Mouse (Mus musculus): ENCODE data around the gene Rbm20. TPM values are rescaled to one million over a fixed set of nuclear protein-coding genes. Genes with fewer than 3 reads are reported as not detected.
A peak's percentile ranks its signal among the peaks of the same experiment; 100 is the strongest.

The Rbm20 gene
- total and polyA plus RNA-seq, 3 experiments: 0.36 to 2.6 (median 2.3) TPM

DNA sequence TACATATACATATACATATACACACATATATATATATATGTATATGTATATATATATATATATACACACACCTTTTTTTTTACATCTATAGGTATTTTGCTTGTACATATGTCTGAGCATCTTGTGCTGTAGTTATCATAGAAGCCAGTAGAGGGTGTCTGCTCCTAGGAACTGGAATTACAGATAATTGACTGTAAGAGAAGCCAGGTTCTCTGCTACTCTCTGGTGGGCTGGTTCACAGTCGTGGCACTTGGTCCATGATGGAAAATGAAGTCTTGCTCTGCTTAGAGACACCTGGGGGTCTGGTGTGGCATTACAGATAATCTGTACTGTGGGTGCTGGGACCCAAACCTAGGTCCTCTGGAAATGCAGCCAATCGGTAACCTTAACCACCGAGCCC lies 64.8 kb downstream of the Rbm20 start:
- H3K4me1 ChIP-seq (ENCODE audit: insufficient read depth, low read depth, low read length): peaks cover 5% of the 10 kb centered on the region
- TF ChIP-seq CTCF (IDR thresholded peaks at IDR 0.05; ENCODE audit: low read depth, low read length) (peak; percentile 22; the same call in 1 of the 2 replicates), GATA2 (IDR thresholded peaks at IDR 0.05; ENCODE audit: borderline replicate concordance, low read depth, low read length) (no peak), TAL1 (conservative IDR thresholded peaks at IDR 0.05; ENCODE audit: low read depth, low read length) (no peak)
- no peak overlapping the region for H3K4me3 ChIP-seq (ENCODE audit: low read depth, low read length)
- H3K27me3 ChIP-seq (ENCODE audit: insufficient read depth, low read length): peaks cover 34% of the 10 kb centered on the region
- H3K9me3 ChIP-seq (replicated peaks): no peaks in the 10 kb centered on the region
- ATAC-seq (ENCODE audit: extremely low read depth, insufficient number of reproducible peaks, low FRiP score, poor library complexity, severe bottlenecking) (no peak), DNase-seq (ENCODE audit: low spot score) (no peak)
- no peaks in the 10 kb centered on the region for H3K36me3 ChIP-seq (replicated peaks)

DNA sequence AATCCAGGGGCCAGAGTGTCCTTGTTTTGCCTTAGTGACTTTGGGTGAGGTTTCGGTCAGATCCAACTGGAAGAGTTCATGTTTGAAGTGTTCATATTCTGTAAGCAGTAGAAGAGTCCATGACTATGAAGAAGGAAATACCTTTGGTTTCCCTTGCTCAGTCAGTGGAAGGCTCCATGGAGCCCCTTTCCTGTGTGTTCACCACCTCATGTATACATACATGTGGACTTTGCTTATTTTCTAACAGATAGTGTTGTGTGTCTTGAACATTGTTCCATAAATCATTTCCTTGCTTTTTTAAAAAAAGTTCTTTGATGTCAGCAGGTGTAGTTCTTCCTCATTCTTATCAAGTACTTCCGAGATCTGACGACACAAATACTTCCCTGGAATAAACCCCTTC lies 68.2 kb downstream of the Rbm20 start:
- ATAC-seq (ENCODE audit: extremely low read depth, insufficient number of reproducible peaks, low FRiP score, poor library complexity, severe bottlenecking): no peak
- TF ChIP-seq GATA1 (IDR thresholded peaks at IDR 0.05; ENCODE audit: borderline replicate concordance, low read length) (no peak), CTCF (IDR thresholded peaks at IDR 0.05; ENCODE audit: low read depth, low read length) (no peak), POLR2AphosphoS5 (IDR thresholded peaks at IDR 0.05; ENCODE audit: insufficient replicate concordance, low read depth, low read length) (no peak), TAL1 (conservative IDR thresholded peaks at IDR 0.05; ENCODE audit: low read depth, low read length) (no peak), GATA2 (IDR thresholded peaks at IDR 0.05; ENCODE audit: borderline replicate concordance, low read depth, low read length) (no peak)
- Histone ChIP-seq H3K27me3 (ENCODE audit: insufficient read depth, low read length) (peaks cover 24% of the 10 kb centered on the region), H3K4me1 (ENCODE audit: insufficient read depth, low read depth, low read length) (peaks cover 5% of the 10 kb centered on the region), H3K36me3 (replicated peaks) (no peaks in the 10 kb centered on the region), H3K9me3 (replicated peaks) (peaks cover 3% of the 10 kb centered on the region; the same call in 1 of the 2 replicates), H3K4me3 (ENCODE audit: low read depth, low read length) (no peak overlapping the region)
- no peak for DNase-seq (ENCODE audit: low spot score)

DNA sequence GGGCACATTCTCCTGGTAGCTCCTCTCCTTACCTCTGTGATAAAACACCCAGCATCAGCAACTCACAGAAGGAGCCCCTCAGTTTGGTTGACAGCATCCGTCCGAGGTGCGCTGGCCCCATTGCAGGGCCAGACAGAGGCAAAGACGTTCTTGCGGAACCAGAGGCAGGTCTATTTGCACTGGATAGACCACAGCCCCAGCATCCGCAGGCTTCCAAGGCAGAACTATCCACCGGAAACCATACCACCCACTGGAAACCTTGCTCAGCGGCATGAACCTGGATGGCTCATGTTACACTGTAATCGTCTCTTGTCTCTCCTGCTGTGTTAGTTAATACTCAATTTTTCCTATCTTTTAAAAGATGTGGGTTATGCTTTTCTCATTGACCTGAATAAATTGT lies 69.0 kb downstream of the Rbm20 start:
- TF ChIP-seq CTCF (IDR thresholded peaks at IDR 0.05; ENCODE audit: low read depth, low read length) (no peak), POLR2AphosphoS5 (IDR thresholded peaks at IDR 0.05; ENCODE audit: insufficient replicate concordance, low read depth, low read length) (no peak), GATA1 (IDR thresholded peaks at IDR 0.05; ENCODE audit: borderline replicate concordance, low read length) (no peak), TAL1 (conservative IDR thresholded peaks at IDR 0.05; ENCODE audit: low read depth, low read length) (no peak), GATA2 (IDR thresholded peaks at IDR 0.05; ENCODE audit: borderline replicate concordance, low read depth, low read length) (no peak)
- Histone ChIP-seq H3K9me3 (replicated peaks) (peaks cover 3% of the 10 kb centered on the region; the same call in 1 of the 2 replicates), H3K4me1 (ENCODE audit: insufficient read depth, low read depth, low read length) (peaks cover 7% of the 10 kb centered on the region), H3K27me3 (ENCODE audit: insufficient read depth, low read length) (peaks cover 20% of the 10 kb centered on the region), H3K36me3 (replicated peaks) (no peaks in the 10 kb centered on the region), H3K4me3 (ENCODE audit: low read depth, low read length) (no peak overlapping the region)
- DNase-seq (ENCODE audit: low spot score) (no peak), ATAC-seq (ENCODE audit: extremely low read depth, insufficient number of reproducible peaks, low FRiP score, poor library complexity, severe bottlenecking) (no peak)

DNA sequence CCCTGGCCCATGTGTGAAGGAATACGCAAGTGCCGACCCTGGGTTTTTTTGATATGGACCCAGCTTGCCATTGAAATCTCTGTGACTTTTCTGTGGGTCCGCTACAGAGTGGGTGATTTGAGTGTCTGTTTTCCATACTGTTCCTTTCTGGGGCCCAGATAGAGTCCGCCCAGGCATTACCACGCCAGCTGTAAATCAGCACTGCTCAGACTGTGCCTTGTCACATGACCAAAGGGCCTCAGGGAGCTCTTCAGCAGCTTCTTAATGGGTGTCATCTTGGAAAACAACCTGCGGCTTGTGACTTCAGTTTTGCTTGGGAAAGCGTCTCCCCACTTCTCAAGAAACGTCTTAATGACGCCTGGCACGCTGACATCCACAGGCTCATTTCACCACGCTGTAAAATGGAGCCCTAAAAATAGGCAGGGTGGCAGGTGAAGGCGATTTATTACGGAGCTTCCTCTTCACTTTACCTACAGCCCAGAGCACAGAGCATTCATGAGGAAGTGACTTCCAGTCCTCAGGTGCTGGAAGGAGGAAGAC lies 71.2 kb downstream of the Rbm20 start:
- no peak for DNase-seq (ENCODE audit: low spot score)
- no peak overlapping the region for H3K4me3 ChIP-seq (ENCODE audit: low read depth, low read length)
- ATAC-seq (ENCODE audit: extremely low read depth, insufficient number of reproducible peaks, low FRiP score, poor library complexity, severe bottlenecking): no peak
- H3K4me1 ChIP-seq (ENCODE audit: insufficient read depth, low read depth, low read length): peaks cover 7% of the 10 kb centered on the region; the same call in 1 of the 2 replicates
- H3K27me3 ChIP-seq (ENCODE audit: insufficient read depth, low read length): peaks cover 26% of the 10 kb centered on the region
- H3K36me3 ChIP-seq (replicated peaks): no peaks in the 10 kb centered on the region
- H3K9me3 ChIP-seq (replicated peaks): peaks cover 3% of the 10 kb centered on the region; the same call in 1 of the 2 replicates
- no peak for TF ChIP-seq CTCF (IDR thresholded peaks at IDR 0.05; ENCODE audit: low read depth, low read length)
- TF ChIP-seq GATA2 (IDR thresholded peaks at IDR 0.05; ENCODE audit: borderline replicate concordance, low read depth, low read length): no peak
- TF ChIP-seq GATA1 (IDR thresholded peaks at IDR 0.05; ENCODE audit: borderline replicate concordance, low read length): no peak
- no peak for TF ChIP-seq TAL1 (conservative IDR thresholded peaks at IDR 0.05; ENCODE audit: low read depth, low read length)
- TF ChIP-seq POLR2AphosphoS5 (IDR thresholded peaks at IDR 0.05; ENCODE audit: insufficient replicate concordance, low read depth, low read length): no peak

DNA sequence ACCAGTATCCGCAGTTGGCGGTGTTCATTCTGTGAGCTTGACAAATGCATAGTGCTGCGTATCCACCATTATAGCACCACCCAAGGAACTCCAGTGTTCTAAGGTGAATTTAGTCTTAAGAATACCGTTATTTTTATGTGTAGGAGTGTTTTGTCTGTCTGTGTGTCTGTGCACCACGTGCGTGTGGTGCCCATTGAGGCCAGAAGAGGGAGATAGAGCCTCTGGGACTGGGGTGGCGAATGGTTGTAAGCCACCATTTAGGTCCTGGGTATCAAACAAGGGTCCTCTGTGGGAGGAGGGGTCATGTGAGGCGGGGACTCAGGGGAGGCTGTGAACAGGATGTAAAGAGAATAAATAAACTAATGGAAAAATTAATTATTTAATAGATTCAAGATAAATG lies 72.2 kb downstream of the Rbm20 start:
- no peak for TF ChIP-seq CTCF (IDR thresholded peaks at IDR 0.05; ENCODE audit: low read depth, low read length)
- TF ChIP-seq GATA2 (IDR thresholded peaks at IDR 0.05; ENCODE audit: borderline replicate concordance, low read depth, low read length): no peak
- TF ChIP-seq TAL1 (conservative IDR thresholded peaks at IDR 0.05; ENCODE audit: low read depth, low read length): no peak
- TF ChIP-seq POLR2AphosphoS5 (IDR thresholded peaks at IDR 0.05; ENCODE audit: insufficient replicate concordance, low read depth, low read length): no peak
- no peak for TF ChIP-seq GATA1 (IDR thresholded peaks at IDR 0.05; ENCODE audit: borderline replicate concordance, low read length)
- peaks cover 8% of the 10 kb centered on the region; the same call in 1 of the 2 replicates for H3K4me1 ChIP-seq (ENCODE audit: insufficient read depth, low read depth, low read length)

DNA sequence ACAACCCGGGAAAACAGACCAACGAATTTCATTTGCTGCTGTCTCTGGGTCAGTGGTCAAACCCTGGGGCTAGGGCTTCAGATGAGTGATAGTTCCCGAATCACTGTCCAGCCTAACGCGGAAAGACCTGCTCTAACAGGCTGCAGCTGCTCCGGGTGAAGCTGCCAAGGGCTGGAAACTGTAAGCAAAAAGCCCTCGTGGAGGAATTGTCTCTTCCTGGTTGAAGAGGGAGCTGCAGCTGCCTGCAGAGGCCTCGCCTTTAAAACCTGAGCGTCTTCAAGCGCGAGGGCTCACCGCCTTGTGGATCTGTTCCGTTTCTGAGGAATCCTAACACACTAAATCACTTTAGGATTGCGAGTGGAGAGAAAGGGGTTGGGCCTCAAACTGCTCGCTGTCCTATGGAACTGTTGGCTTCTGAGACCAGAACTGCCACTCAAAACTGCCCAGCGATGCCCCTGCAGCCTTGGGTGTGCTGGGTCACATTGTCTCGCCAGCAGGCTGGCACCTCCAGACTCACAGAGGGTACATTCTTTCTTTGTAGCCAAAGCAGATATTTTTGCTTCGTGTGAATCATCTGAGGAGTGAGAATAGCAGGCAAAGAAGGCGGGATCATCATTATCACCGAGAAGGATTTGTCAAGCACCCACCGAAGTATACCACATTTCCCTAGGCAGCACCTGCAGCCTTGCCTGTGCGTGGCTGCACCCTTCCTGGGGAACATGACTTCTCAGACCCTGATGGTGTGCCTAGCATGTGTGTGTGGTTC lies 74.5 kb downstream of the Rbm20 start:
- H3K9me3 ChIP-seq (replicated peaks): peaks cover 6% of the 10 kb centered on the region
- TF ChIP-seq POLR2AphosphoS5 (IDR thresholded peaks at IDR 0.05; ENCODE audit: insufficient replicate concordance, low read depth, low read length) (no peak), TAL1 (conservative IDR thresholded peaks at IDR 0.05; ENCODE audit: low read depth, low read length) (no peak), CTCF (IDR thresholded peaks at IDR 0.05; ENCODE audit: low read depth, low read length) (no peak), GATA1 (IDR thresholded peaks at IDR 0.05; ENCODE audit: borderline replicate concordance, low read length) (no peak), GATA2 (IDR thresholded peaks at IDR 0.05; ENCODE audit: borderline replicate concordance, low read depth, low read length) (no peak)
- ATAC-seq (ENCODE audit: extremely low read depth, insufficient number of reproducible peaks, low FRiP score, poor library complexity, severe bottlenecking) (no peak), DNase-seq (ENCODE audit: low spot score) (no peak)
- peaks cover 28% of the 10 kb centered on the region for H3K27me3 ChIP-seq (ENCODE audit: insufficient read depth, low read length)
- H3K36me3 ChIP-seq (replicated peaks): no peaks in the 10 kb centered on the region
- peaks cover 14% of the 10 kb centered on the region; the same call in 1 of the 2 replicates for H3K4me1 ChIP-seq (ENCODE audit: insufficient read depth, low read depth, low read length)
- no peak overlapping the region for H3K4me3 ChIP-seq (ENCODE audit: low read depth, low read length)

More for the DNA sequence above, 72.2 kb downstream of the Rbm20 start:
- ATAC-seq (ENCODE audit: extremely low read depth, insufficient number of reproducible peaks, low FRiP score, poor library complexity, severe bottlenecking) (no peak), DNase-seq (ENCODE audit: low spot score) (no peak)
- Histone ChIP-seq H3K27me3 (ENCODE audit: insufficient read depth, low read length) (peaks cover 25% of the 10 kb centered on the region), H3K36me3 (replicated peaks) (no peaks in the 10 kb centered on the region), H3K9me3 (replicated peaks) (peaks cover 3% of the 10 kb centered on the region; the same call in 1 of the 2 replicates), H3K4me3 (ENCODE audit: low read depth, low read length) (no peak overlapping the region)

Measured in G1E (cell line).